Mouse (Mus musculus) lung, postnatal 0 days (tissue): ENCODE results near the gene Plek2. TPM values are rescaled to one million over a fixed set of nuclear protein-coding genes. Genes with fewer than 3 reads are reported as not detected.

ENCODE experiments used
- ATAC-seq: fragments of 200-750 bp; cut with Nextera tagmentation; 2 replicates; pipeline ENCODE4 v1.8.0; 2017; ENCODE audit warnings: moderate library complexity
- DNase-seq: peaks from one replicate; pipeline ENCODE4 v3.0.0-alpha.2; 2016; ENCODE audit warnings: low spot score
- H3K27ac ChIP-seq: fragments of 300-500 bp; sonication (generic); 2 replicates; pipeline ENCODE4 v1.5.1; 2014; ENCODE audit warnings: antibody characterized with exemption, mild to moderate bottlenecking, low read length, mixed read lengths
- H3K27me3 ChIP-seq: fragments of 300-500 bp; sonication (generic); replicated peaks from 2 replicates; pipeline ENCODE4 v1.6.1; 2014; ENCODE audit warnings: low read length, mixed read lengths; ENCODE audit not compliant: insufficient read depth
- H3K36me3 ChIP-seq: fragments of 300-500 bp; sonication (generic); 2 replicates; pipeline ENCODE4 v1.6.1; 2014; ENCODE audit warnings: low read length, mixed read lengths; ENCODE audit not compliant: insufficient read depth
- H3K4me1 ChIP-seq: fragments of 300-500 bp; sonication (generic); 2 replicates; pipeline ENCODE4 v1.6.1; 2014; ENCODE audit warnings: antibody characterized with exemption, low read depth, low read length, mixed read lengths; ENCODE audit not compliant: insufficient read depth
- H3K4me2 ChIP-seq: fragments of 300-500 bp; sonication (generic); replicated peaks from 2 replicates; pipeline ENCODE4 v1.6.1; 2014; ENCODE audit warnings: low read depth, mild to moderate bottlenecking, low read length, moderate library complexity, mixed read lengths
- H3K4me3 ChIP-seq: fragments of 300-500 bp; sonication (generic); 2 replicates; pipeline ENCODE4 v1.5.1; 2014; ENCODE audit warnings: low read depth, low read length
- H3K9ac ChIP-seq: fragments of 300-500 bp; sonication (generic); replicated peaks from 2 replicates; pipeline ENCODE4 v1.6.1; 2014; ENCODE audit warnings: low read depth, mild to moderate bottlenecking
- H3K9me3 ChIP-seq: fragments of 300-500 bp; sonication (generic); 2 replicates; pipeline ENCODE4 v1.6.1; 2016; ENCODE audit warnings: low read length, mixed read lengths
- CTCF ChIP-seq: IDR thresholded peaks from 2 replicates; pipeline ENCODE4 v1.5.1; 2016; ENCODE audit warnings: antibody characterized with exemption, mild to moderate bottlenecking
- EP300 ChIP-seq: IDR thresholded peaks from 2 replicates; pipeline ENCODE4 v1.6.1; 2016; ENCODE audit warnings: antibody characterized with exemption, mild to moderate bottlenecking, control low read depth
- WGBS: fragments of 180-500 bp; shearing (Covaris S2); extraction: QIAGEN DNeasy Blood & Tissue Kit; methylation state at CpG from one replicate; pipeline ENCODE4 v1.1.7; 2014; 5-methylcytosine and 5-hydroxymethylcytosine counted together
- polyA plus RNA-seq: library from polyadenylated mRNA; unstranded; fragments of >200 nt; fragmentation: Nextera tagmentation; extraction: Ambion mirVana; gene quantifications from 2 replicates; pipeline ENCODE4 v1.2.1, GENCODE M21; 2015

Gene Plek2
- 2.6 and 2.8 TPM in 2 replicates for polyA plus RNA-seq

GRCm38 (mm10) chr12:78906707-78907162 is at the start of gene Plek2:
Plek2 (minus strand) TSS chr12:78906964.
- Histone ChIP-seq H3K27me3 (no peaks in the 10 kb centered on the region), H3K9me3 (0 out of 2 replicates have a peak, but pooled peaks cover 5% of the 10 kb centered on the region), H3K36me3 (no peaks in the 10 kb centered on the region), H3K4me1 (peaks cover 8% of the 10 kb centered on the region; the same call in 1 of the 2 replicates), H3K4me3 (peak within 1 kb of the TSS; percentile 36), H3K4me2 (peak within 1 kb of the TSS; percentile 78), H3K9ac (no peak within 1 kb of the TSS), H3K27ac (no peak within 1 kb of the TSS)
- TF ChIP-seq EP300: no peak
- TF ChIP-seq CTCF: peak; percentile 54
- peak; percentile 81 for DNase-seq
- WGBS: 3% methylated on average over 25 of the region's 38 CpGs
- peak; percentile 83 for ATAC-seq

GRCm38 (mm10) chr12:78956405-78956804 is 49.6 kb upstream of the Plek2 start:
- DNase-seq (no peak), ATAC-seq (no peak)
- Histone ChIP-seq H3K27me3 (no peaks in the 10 kb centered on the region), H3K4me3 (no peak overlapping the region), H3K9ac (no peak overlapping the region), H3K4me2 (no peak overlapping the region), H3K9me3 (no peaks in the 10 kb centered on the region), H3K36me3 (no peaks in the 10 kb centered on the region), H3K4me1 (no peaks in the 10 kb centered on the region), H3K27ac (no peak overlapping the region)
- 73% methylated on average over 4 of the region's 4 CpGs for WGBS
- TF ChIP-seq CTCF (no peak), EP300 (no peak)

- no peak for ATAC-seq
- no peak overlapping the region for H3K4me3 ChIP-seq
- H3K4me2 ChIP-seq: no peak overlapping the region
- H3K27ac ChIP-seq: no peak overlapping the region
- no peaks in the 10 kb centered on the region for H3K36me3 ChIP-seq
- TF ChIP-seq CTCF (no peak), EP300 (no peak)
- WGBS: 48% methylated on average over 3 of the region's 3 CpGs
- DNase-seq: no peak
- H3K9ac ChIP-seq: no peak overlapping the region
- no peaks in the 10 kb centered on the region for H3K4me1 ChIP-seq
- no peaks in the 10 kb centered on the region for H3K9me3 ChIP-seq
- no peaks in the 10 kb centered on the region for H3K27me3 ChIP-seq
Measured at GRCm38 (mm10) chr12:78952484-78952883, 45.7 kb upstream of the Plek2 start.

- WGBS: 62% methylated on average over 11 of the region's 11 CpGs
- H3K9ac ChIP-seq: no peak overlapping the region
- H3K4me2 ChIP-seq: no peak overlapping the region
- H3K4me1 ChIP-seq: no peaks in the 10 kb centered on the region
- no peak overlapping the region for H3K4me3 ChIP-seq
- no peaks in the 10 kb centered on the region for H3K9me3 ChIP-seq
- TF ChIP-seq EP300 (no peak), CTCF (no peak)
- H3K36me3 ChIP-seq: no peaks in the 10 kb centered on the region
- H3K27ac ChIP-seq: no peak overlapping the region
- no peaks in the 10 kb centered on the region for H3K27me3 ChIP-seq
- ATAC-seq (no peak), DNase-seq (no peak)
Measured at GRCm38 (mm10) chr12:78952053-78952452, 45.3 kb upstream of the Plek2 start.

- WGBS: 37% methylated on average over 5 of the region's 5 CpGs
- Histone ChIP-seq H3K4me2 (no peak overlapping the region), H3K9ac (no peak overlapping the region), H3K9me3 (no peaks in the 10 kb centered on the region), H3K27ac (no peak overlapping the region), H3K4me3 (no peak overlapping the region), H3K27me3 (no peaks in the 10 kb centered on the region), H3K4me1 (no peaks in the 10 kb centered on the region), H3K36me3 (no peaks in the 10 kb centered on the region)
- ATAC-seq (no peak), DNase-seq (no peak)
- TF ChIP-seq EP300 (no peak), CTCF (no peak)
Measured at GRCm38 (mm10) chr12:78947661-78948060, 40.9 kb upstream of the Plek2 start.

- H3K4me2 ChIP-seq: no peak overlapping the region
- no peak for TF ChIP-seq EP300
- peak; percentile 48 for TF ChIP-seq CTCF
- H3K4me3 ChIP-seq: no peak overlapping the region
- no peaks in the 10 kb centered on the region for H3K36me3 ChIP-seq
- H3K9ac ChIP-seq: no peak overlapping the region
- DNase-seq: no peak
- no peaks in the 10 kb centered on the region for H3K9me3 ChIP-seq
- H3K27me3 ChIP-seq: no peaks in the 10 kb centered on the region
- ATAC-seq: no peak
- 75% methylated on average over 6 of the region's 6 CpGs for WGBS
- no peak overlapping the region for H3K27ac ChIP-seq
- no peaks in the 10 kb centered on the region for H3K4me1 ChIP-seq
Measured at GRCm38 (mm10) chr12:78947161-78947560, 40.4 kb upstream of the Plek2 start.

- no peaks in the 10 kb centered on the region for H3K4me1 ChIP-seq
- no peak overlapping the region for H3K4me3 ChIP-seq
- H3K4me2 ChIP-seq: no peak overlapping the region
- WGBS: 79% methylated on average over 6 of the region's 6 CpGs
- TF ChIP-seq CTCF: no peak
- TF ChIP-seq EP300: no peak
- H3K9me3 ChIP-seq: no peaks in the 10 kb centered on the region
- H3K27me3 ChIP-seq: no peaks in the 10 kb centered on the region
- no peak overlapping the region for H3K27ac ChIP-seq
- no peak for ATAC-seq
- H3K9ac ChIP-seq: no peak overlapping the region
- H3K36me3 ChIP-seq: no peaks in the 10 kb centered on the region
- DNase-seq: no peak
Measured at GRCm38 (mm10) chr12:78942931-78943330, 36.2 kb upstream of the Plek2 start.
